30 mouse cellular contexts compared by ENCODE assay signal in the genomic region with DNA sequence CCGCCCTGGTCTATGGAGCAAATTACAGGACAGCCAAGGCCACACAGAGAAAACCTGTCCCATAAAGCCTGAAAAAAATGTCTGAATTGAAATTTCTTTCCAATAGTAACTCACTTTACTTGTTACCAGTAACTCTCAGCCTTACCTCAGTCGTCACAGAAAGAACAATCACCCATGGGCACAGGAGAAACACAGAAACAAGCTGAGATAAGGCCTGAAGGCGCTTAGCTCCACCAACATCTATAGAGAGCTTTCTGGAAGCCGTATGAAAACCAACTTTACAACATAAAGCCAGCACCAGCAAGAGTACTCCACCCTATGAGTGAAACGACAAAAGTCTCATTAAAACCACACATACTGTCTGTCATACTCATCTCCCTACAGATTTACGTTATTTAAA. TPM values are rescaled to one million over a fixed set of nuclear protein-coding genes. Genes with fewer than 3 reads are reported as not detected.
"Had no signal": no experiment of that assay in that cellular context is flagged by ENCODE, and none has a peak within 500 bp of the region (broad histone marks: within the 10 kb centered on the region; RNA-seq: fewer than 3 reads in every experiment).

No protein-coding gene starts in this region.

- H3K27me3 ChIP-seq: embryonic facial prominence, embryonic 12.5 days; embryonic facial prominence, embryonic 13.5 days; embryonic facial prominence, embryonic 15.5 days; forebrain, embryonic 12.5 days; forebrain, embryonic 13.5 days; forebrain, embryonic 15.5 days had no signal

- H3K9me3 ChIP-seq: embryonic facial prominence, embryonic 10.5 days; embryonic facial prominence, embryonic 12.5 days; embryonic facial prominence, embryonic 13.5 days; embryonic facial prominence, embryonic 15.5 days; forebrain, embryonic 10.5 days; forebrain, embryonic 12.5 days; forebrain, embryonic 13.5 days; forebrain, embryonic 15.5 days had no signal

- DNase-seq: cerebellum, adult 18-20 months; cerebellum, adult 2 months; cerebellum, adult 8-10 months; cerebellum, adult 9-10 months; cerebellum, adult 9-11 months; cerebellum, postnatal 10 days; cerebellum, postnatal 14 days; cerebellum, postnatal 25 days; cerebellum, postnatal 36 days; embryo, embryonic 11 days; forebrain, postnatal 0 days; gastrocnemius, adult 2 months; gastrocnemius, postnatal 10 days; gastrocnemius, postnatal 14 days; gastrocnemius, postnatal 25 days; gastrocnemius, postnatal 36 days; heart, adult 18-20 months had no signal

- H3K27ac ChIP-seq: embryonic facial prominence, embryonic 10.5 days; embryonic facial prominence, embryonic 12.5 days; embryonic facial prominence, embryonic 13.5 days; embryonic facial prominence, embryonic 15.5 days; forebrain, embryonic 10.5 days; forebrain, embryonic 12.5 days; forebrain, embryonic 13.5 days; forebrain, embryonic 15.5 days; gastrocnemius, adult 2 months had no signal

- H3K4me3 ChIP-seq: embryonic facial prominence, embryonic 10.5 days; embryonic facial prominence, embryonic 12.5 days; embryonic facial prominence, embryonic 13.5 days; embryonic facial prominence, embryonic 15.5 days; erythroblast, embryonic 14.5 days; forebrain, embryonic 10.5 days; forebrain, embryonic 12.5 days; forebrain, embryonic 13.5 days; forebrain, embryonic 15.5 days; gastrocnemius, adult 2 months had no signal

- ATAC-seq: forebrain, embryonic 13.5 days; forebrain, embryonic 14.5 days; forebrain, embryonic 15.5 days; forebrain, embryonic 16.5 days; forebrain, postnatal 0 days had no signal

- H3K9ac ChIP-seq: embryonic facial prominence, embryonic 12.5 days; embryonic facial prominence, embryonic 13.5 days; embryonic facial prominence, embryonic 15.5 days; forebrain, embryonic 12.5 days; forebrain, embryonic 13.5 days; forebrain, embryonic 15.5 days; forebrain, postnatal 0 days had no signal

- H3K4me2 ChIP-seq: embryonic facial prominence, embryonic 12.5 days; embryonic facial prominence, embryonic 13.5 days; embryonic facial prominence, embryonic 15.5 days; forebrain, embryonic 12.5 days; forebrain, embryonic 13.5 days; forebrain, embryonic 15.5 days had no signal

- H3K4me1 ChIP-seq: embryonic facial prominence, embryonic 10.5 days; embryonic facial prominence, embryonic 12.5 days; embryonic facial prominence, embryonic 13.5 days; embryonic facial prominence, embryonic 15.5 days; forebrain, embryonic 10.5 days; forebrain, embryonic 12.5 days; forebrain, embryonic 13.5 days; forebrain, embryonic 15.5 days had no signal

RNA-seq across cellular contexts. Expression of gene Ccnb1, which starts 28.1 kb away (rescaled TPM):
- total RNA-seq: gastrocnemius, adult 18-20 months; gastrocnemius, adult 2 months had no signal

RNA-seq across cellular contexts. Expression of gene Cenph, which starts 38.8 kb away (rescaled TPM):
- total RNA-seq: gastrocnemius, adult 18-20 months; gastrocnemius, adult 2 months; gastrocnemius, adult 8-10 months; gastrocnemius, postnatal 25 days; heart, adult 18-20 months had no signal
